Comparison of ENCODE assay signal across 8 mouse cellular contexts in genomic region chr6:116072746-116073261, GRCm38 (mm10).
DNase-seq lines count a peak whose midpoint lies in the region; ATAC-seq and TF ChIP-seq lines count a peak whose summit lies in the region.

No protein-coding gene starts in this region.

- intact Hi-C loops in gastrocnemius, adult 2 months (cut with DNase I), result loop anchor here (1.0 kb wide), 1 partner anchor 36 kb away; no protein-coding TSS in a partner anchor

- no peak overlapping the region for H3K9ac ChIP-seq in liver, embryonic 12.5 days
- H3K9ac ChIP-seq in liver, embryonic 11.5 days (ENCODE audit: low read depth, low read length), result no peak overlapping the region
- H3K9ac ChIP-seq in hindbrain, postnatal 0 days (replicated peaks; ENCODE audit: low read length), result no peak overlapping the region
- no peak overlapping the region for H3K9ac ChIP-seq in stomach, postnatal 0 days (ENCODE audit: low read length)

- no peak for ATAC-seq in liver, embryonic 12.5 days
- ATAC-seq in liver, embryonic 11.5 days (replicated peaks; ENCODE audit: low FRiP score), result no peak
- ATAC-seq in hindbrain, postnatal 0 days, result no peak
- no peak for ATAC-seq in stomach, postnatal 0 days (ENCODE audit: low FRiP score, low TSS enrichment)

- 40% methylated on average over 8 of the region's 8 CpGs for WGBS in liver, embryonic 12.5 days (ENCODE audit: insufficient replicate concordance)
- 45% methylated on average over 8 of the region's 8 CpGs for WGBS in liver, embryonic 11.5 days
- 28% methylated on average over 8 of the region's 8 CpGs for WGBS in hindbrain, postnatal 0 days
- 49% methylated on average over 8 of the region's 8 CpGs for WGBS in stomach, postnatal 0 days

- no peak overlapping the region for H3K27ac ChIP-seq in liver, embryonic 12.5 days
- no peak overlapping the region for H3K27ac ChIP-seq in liver, embryonic 11.5 days (ENCODE audit: low read depth, low read length)
- peak overlapping the region; percentile 92 for H3K27ac ChIP-seq in gastrocnemius, adult 2 months
- peak overlapping the region; percentile 43 for H3K27ac ChIP-seq in hindbrain, postnatal 0 days
- peak overlapping the region; percentile 49; the same call in 1 of the 2 replicates for H3K27ac ChIP-seq in stomach, postnatal 0 days (replicated peaks)

- H3K4me1 ChIP-seq in liver, embryonic 12.5 days, result peaks cover 26% of the 10 kb centered on the region
- 0 out of 2 replicates have a peak, but pooled peaks cover 3% of the 10 kb centered on the region for H3K4me1 ChIP-seq in liver, embryonic 11.5 days (replicated peaks; ENCODE audit: control insufficient read depth, insufficient read depth, low read length)
- peaks cover 9% of the 10 kb centered on the region for H3K4me1 ChIP-seq in hindbrain, postnatal 0 days (ENCODE audit: insufficient read depth, low read length)
- 0 out of 2 replicates have a peak, but pooled peaks cover 2% of the 10 kb centered on the region for H3K4me1 ChIP-seq in stomach, postnatal 0 days (replicated peaks; ENCODE audit: control insufficient read depth, insufficient read depth)

- H3K9me3 ChIP-seq in liver, embryonic 12.5 days (replicated peaks), result no peaks in the 10 kb centered on the region
- H3K9me3 ChIP-seq in liver, embryonic 11.5 days (ENCODE audit: control insufficient read depth, low read length), result no peaks in the 10 kb centered on the region
- no peaks in the 10 kb centered on the region for H3K9me3 ChIP-seq in hindbrain, postnatal 0 days (ENCODE audit: low read length)
- H3K9me3 ChIP-seq in stomach, postnatal 0 days (ENCODE audit: control insufficient read depth, low read length), result no peaks in the 10 kb centered on the region

- H3K4me2 ChIP-seq in liver, embryonic 12.5 days, result peak overlapping the region; percentile 10
- no peak overlapping the region for H3K4me2 ChIP-seq in liver, embryonic 11.5 days
- peak overlapping the region; percentile 37 for H3K4me2 ChIP-seq in hindbrain, postnatal 0 days (ENCODE audit: low read depth, low read length)
- peak overlapping the region; percentile 28; the same call in 1 of the 2 replicates for H3K4me2 ChIP-seq in stomach, postnatal 0 days (replicated peaks; ENCODE audit: low read depth)

- no peak for DNase-seq in liver, embryonic 11.5 days (ENCODE audit: low spot score)
- peak; percentile 79 for DNase-seq in gastrocnemius, adult 2 months
- DNase-seq in hindbrain, postnatal 0 days (ENCODE audit: low spot score), result peak; percentile 28
- DNase-seq in lung, postnatal 25 days (ENCODE audit: low spot score), result peak; percentile 54
- DNase-seq in stomach, postnatal 0 days (ENCODE audit: low spot score), result no peak
- no peak for DNase-seq in layer of hippocampus, adult 8-10 months (ENCODE audit: low spot score in 2 of 2)
- DNase-seq in urinary bladder, postnatal 4 days (ENCODE audit: low spot score in 2 of 2), result no peak

- H3K27me3 ChIP-seq in liver, embryonic 12.5 days (replicated peaks), result no peaks in the 10 kb centered on the region
- no peaks in the 10 kb centered on the region for H3K27me3 ChIP-seq in liver, embryonic 11.5 days (replicated peaks; ENCODE audit: control insufficient read depth, insufficient read depth, low read length)
- no peaks in the 10 kb centered on the region for H3K27me3 ChIP-seq in hindbrain, postnatal 0 days (ENCODE audit: insufficient read depth, low read length)
- no peaks in the 10 kb centered on the region for H3K27me3 ChIP-seq in stomach, postnatal 0 days (ENCODE audit: control insufficient read depth, insufficient read depth, low read length)

- TF ChIP-seq CTCF in gastrocnemius, adult 2 months (IDR thresholded peaks at IDR 0.05), result no peak
- no peak for TF ChIP-seq CTCF in hindbrain, postnatal 0 days (IDR thresholded peaks at IDR 0.05; ENCODE audit: low read depth)
- no peak for TF ChIP-seq CTCF in stomach, postnatal 0 days (IDR thresholded peaks at IDR 0.05; ENCODE audit: low read depth)

- no peaks in the 10 kb centered on the region for H3K36me3 ChIP-seq in liver, embryonic 12.5 days
- no peaks in the 10 kb centered on the region for H3K36me3 ChIP-seq in liver, embryonic 11.5 days (ENCODE audit: control insufficient read depth, insufficient read depth, low read length)
- H3K36me3 ChIP-seq in hindbrain, postnatal 0 days (ENCODE audit: insufficient read depth, low read length), result no peaks in the 10 kb centered on the region
- H3K36me3 ChIP-seq in stomach, postnatal 0 days (ENCODE audit: control insufficient read depth, insufficient read depth, low read length), result no peaks in the 10 kb centered on the region

- H3K4me3 ChIP-seq in liver, embryonic 12.5 days, result no peak overlapping the region
- no peak overlapping the region for H3K4me3 ChIP-seq in liver, embryonic 11.5 days (ENCODE audit: low read depth, low read length)
- peak overlapping the region; percentile 77 for H3K4me3 ChIP-seq in gastrocnemius, adult 2 months
- H3K4me3 ChIP-seq in hindbrain, postnatal 0 days (ENCODE audit: low read length), result no peak overlapping the region
- H3K4me3 ChIP-seq in stomach, postnatal 0 days (ENCODE audit: low read depth, low read length), result no peak overlapping the region

- TF ChIP-seq EP300 in stomach, postnatal 0 days (optimal IDR thresholded peaks at IDR 0.05), result no peak

Comparison
In these comparisons a context has a peak if more than half of its experiments do, and no peak if none do; other contexts are left out.
1. H3K27ac ChIP-seq: peak in gastrocnemius, adult 2 months (single experiment), hindbrain, postnatal 0 days (single experiment) and stomach, postnatal 0 days (single experiment); none in liver, embryonic 12.5 days (single experiment) and liver, embryonic 11.5 days (single experiment).
2. DNase-seq: peak in gastrocnemius, adult 2 months (single experiment), hindbrain, postnatal 0 days (single experiment) and lung, postnatal 25 days (single experiment); none in liver, embryonic 11.5 days (single experiment), stomach, postnatal 0 days (single experiment), layer of hippocampus, adult 8-10 months (0 of 2) and urinary bladder, postnatal 4 days (0 of 2).